Mouse (Mus musculus) CH12.LX (cell line): Measurements from ENCODE around the gene Myl7.

Experiments
- CTCF ChIP-seq, 2 experiments: IDR thresholded peaks in 1 of 2; conservative IDR thresholded peaks in 1 of 2; 2 replicates each; pipeline ENCODE4 v1.5.1; 2011 to 2012; ENCODE audit warnings: low read depth in 2 of 2, low read length in 2 of 2, improper control_type of control experiment in 1 of 2, inconsistent platforms in 1 of 2, mild to moderate bottlenecking in 1 of 2, moderate library complexity in 1 of 2
- USF1 ChIP-seq: IDR thresholded peaks from 2 replicates; pipeline ENCODE4 v1.6.1; 2014; ENCODE audit warnings: low read depth, mild to moderate bottlenecking, inconsistent platforms, low read length, improper control_type of control experiment

- no peak for TF ChIP-seq CTCF (conservative IDR thresholded peaks at IDR 0.05 in 1 of 2, IDR thresholded peaks at IDR 0.05 in 1 of 2; ENCODE audit: low read depth in 2 of 2, low read length in 2 of 2)
- TF ChIP-seq USF1, result no peak
Observed at GRCm38 (mm10) chr11:5868324-5868723, 30.3 kb downstream of the Myl7 start.
